Mouse (Mus musculus): ENCODE results near the gene Zbtb40.

GRCm38 (mm10) chr4:136962447-136962846 is 86.2 kb downstream of the Zbtb40 start:
- TF ChIP-seq POLR2A (IDR thresholded peaks at IDR 0.05; ENCODE audit: borderline replicate concordance, extremely low read depth, insufficient read depth, insufficient read length, poor library complexity, severe bottlenecking) (no peak), CTCF (IDR thresholded peaks at IDR 0.05; ENCODE audit: borderline replicate concordance, extremely low read depth, insufficient read depth, insufficient read length) (no peak)

Data from brain, embryonic 14.5 days (tissue).